ENCODE assay signal across 26 mouse cellular contexts in genomic region chr2:5821264-5821663, GRCm38 (mm10). TPM values are rescaled to one million over a fixed set of nuclear protein-coding genes. Genes with fewer than 3 reads are reported as not detected.
DNase-seq lines count a peak whose midpoint lies in the region; ATAC-seq lines count a peak whose summit lies in the region.
"Had no signal": no experiment of that assay in that cellular context is flagged by ENCODE, and none has a peak within 500 bp of the region (broad histone marks: within the 10 kb centered on the region; RNA-seq: fewer than 3 reads in every experiment).

No protein-coding gene starts in this region.

- ATAC-seq in kidney, embryonic 16.5 days (ENCODE audit: low FRiP score, low TSS enrichment), result peak; percentile 83; the same call in 1 of the 2 replicates
- ATAC-seq in liver, embryonic 15.5 days (ENCODE audit: insufficient read depth), result peak; percentile 28; the same call in 1 of the 2 replicates
- ATAC-seq: forebrain, embryonic 13.5 days; forebrain, embryonic 16.5 days had no signal

- 65% methylated on average over 10 of the region's 10 CpGs for WGBS in kidney, embryonic 16.5 days
- WGBS in liver, embryonic 15.5 days (ENCODE audit: insufficient replicate concordance), result 83% methylated on average over 10 of the region's 10 CpGs

- no peak overlapping the region for H3K4me2 ChIP-seq in kidney, embryonic 16.5 days (replicated peaks; ENCODE audit: low read depth, low read length)
- no peak overlapping the region for H3K4me2 ChIP-seq in liver, embryonic 15.5 days
- H3K4me2 ChIP-seq: forebrain, embryonic 13.5 days; heart, embryonic 12.5 days; heart, embryonic 15.5 days; hindbrain, embryonic 13.5 days had no signal

- H3K27ac ChIP-seq in kidney, embryonic 16.5 days (ENCODE audit: low read length), result no peak overlapping the region
- no peak overlapping the region for H3K27ac ChIP-seq in liver, embryonic 15.5 days (replicated peaks)
- H3K27ac ChIP-seq: forebrain, embryonic 10.5 days; forebrain, embryonic 13.5 days; heart, embryonic 15.5 days; hindbrain, embryonic 10.5 days; hindbrain, embryonic 13.5 days had no signal

- no peak overlapping the region for H3K9ac ChIP-seq in kidney, embryonic 16.5 days (replicated peaks; ENCODE audit: low read length)
- no peak overlapping the region for H3K9ac ChIP-seq in liver, embryonic 15.5 days
- H3K9ac ChIP-seq: forebrain, embryonic 13.5 days; heart, embryonic 12.5 days; heart, embryonic 15.5 days; hindbrain, embryonic 13.5 days had no signal

- H3K4me3 ChIP-seq in kidney, embryonic 16.5 days (ENCODE audit: low read length), result no peak overlapping the region
- H3K4me3 ChIP-seq in liver, embryonic 15.5 days (replicated peaks), result no peak overlapping the region
- H3K4me3 ChIP-seq: forebrain, embryonic 10.5 days; forebrain, embryonic 13.5 days; heart, embryonic 12.5 days; heart, embryonic 15.5 days; hindbrain, embryonic 10.5 days; hindbrain, embryonic 13.5 days had no signal

- peaks cover 44% of the 10 kb centered on the region for H3K36me3 ChIP-seq in kidney, embryonic 16.5 days (ENCODE audit: insufficient read depth, low read length)
- H3K36me3 ChIP-seq in liver, embryonic 15.5 days (replicated peaks), result peaks cover 66% of the 10 kb centered on the region

- H3K4me1 ChIP-seq in kidney, embryonic 16.5 days (ENCODE audit: insufficient read depth, low read length), result no peaks in the 10 kb centered on the region
- peaks cover 17% of the 10 kb centered on the region for H3K4me1 ChIP-seq in liver, embryonic 15.5 days (replicated peaks)
- H3K4me1 ChIP-seq: forebrain, embryonic 10.5 days; forebrain, embryonic 13.5 days; heart, embryonic 12.5 days; heart, embryonic 15.5 days; hindbrain, embryonic 10.5 days; hindbrain, embryonic 13.5 days had no signal

- DNase-seq in heart, adult 11 months, result peak; percentile 51
- DNase-seq in heart, adult 9 months (ENCODE audit: low spot score in 2 of 2), result no peak
- DNase-seq in kidney, postnatal 10 days, result no peak
- DNase-seq in liver, result no peak
- peak; percentile 42 for DNase-seq in ZHBTc4 (ENCODE audit: low read depth, low spot score)
- no peak for DNase-seq in layer of hippocampus, postnatal 36 days
- DNase-seq: adrenal gland, postnatal 10 days; adrenal gland, postnatal 36 days; cerebellum, adult 18-20 months; cerebellum, adult 9-10 months; cerebellum, postnatal 14 days; gastrocnemius, postnatal 10 days; gastrocnemius, postnatal 36 days; heart, postnatal 10 days; heart, postnatal 36 days had no signal

- H3K27me3 ChIP-seq in kidney, embryonic 16.5 days (ENCODE audit: insufficient read depth, low read length), result no peaks in the 10 kb centered on the region
- no peaks in the 10 kb centered on the region for H3K27me3 ChIP-seq in liver, embryonic 15.5 days
- H3K27me3 ChIP-seq: forebrain, embryonic 13.5 days; heart, embryonic 12.5 days; heart, embryonic 15.5 days; hindbrain, embryonic 13.5 days had no signal

- H3K9me3 ChIP-seq in kidney, embryonic 16.5 days (ENCODE audit: low read length), result no peaks in the 10 kb centered on the region
- no peaks in the 10 kb centered on the region for H3K9me3 ChIP-seq in liver, embryonic 15.5 days (replicated peaks)
- H3K9me3 ChIP-seq: forebrain, embryonic 10.5 days; forebrain, embryonic 13.5 days; heart, embryonic 12.5 days; heart, embryonic 15.5 days; hindbrain, embryonic 10.5 days; hindbrain, embryonic 13.5 days had no signal

RNA-seq across cellular contexts. Expression of gene Nudt5, which starts 23.6 kb away (rescaled TPM):
- 76.9 and 78.1 TPM in 2 replicates for polyA plus RNA-seq in kidney, embryonic 16.5 days (2015; fragmentation: Nextera tagmentation; extraction: Ambion mirVana)
- 41.1 and 47.0 TPM in 2 replicates for polyA plus RNA-seq in liver, embryonic 15.5 days (2015; fragmentation: Nextera tagmentation; extraction: Ambion mirVana)
- 10 to 100 TPM; 24.3 TPM for total RNA-seq in layer of hippocampus, postnatal 36 days (2021)

RNA-seq across cellular contexts. Expression of gene Cdc123, which starts 23.7 kb away (rescaled TPM):
- polyA plus RNA-seq in kidney, embryonic 16.5 days (2015; fragmentation: Nextera tagmentation; extraction: Ambion mirVana), result 297 and 303 TPM in 2 replicates
- polyA plus RNA-seq in liver, embryonic 15.5 days (2015; fragmentation: Nextera tagmentation; extraction: Ambion mirVana), result 130 and 139 TPM in 2 replicates
- 100 to 1,000 TPM; 141 to 155 TPM for total RNA-seq in layer of hippocampus, postnatal 36 days (2021)

RNA-seq across cellular contexts. Expression of gene Gm13199, which starts 41.5 kb away (rescaled TPM):
- 1.3 and 1.6 TPM in 2 replicates for polyA plus RNA-seq in kidney, embryonic 16.5 days (2015; fragmentation: Nextera tagmentation; extraction: Ambion mirVana)
- polyA plus RNA-seq in liver, embryonic 15.5 days (2015; fragmentation: Nextera tagmentation; extraction: Ambion mirVana), result 0.45 and 0.50 TPM in 2 replicates
- 1 to 10 TPM; 2.8 to 3.3 TPM for total RNA-seq in layer of hippocampus, postnatal 36 days (2021)
- total RNA-seq: gastrocnemius, adult 18-20 months; gastrocnemius, postnatal 36 days; granulocyte monocyte progenitor cell, adult 5-6 weeks; heart, postnatal 10 days; heart, postnatal 36 days had no signal

Comparison
In these comparisons a context has a peak if more than half of its experiments do, and no peak if none do; other contexts are left out.
1. DNase-seq: peak in heart, adult 11 months (single experiment) and ZHBTc4 (single experiment); none in heart, adult 9 months (0 of 2), kidney, postnatal 10 days (single experiment), liver (single experiment) and layer of hippocampus, postnatal 36 days (0 of 2).